Mouse (Mus musculus) lung, embryonic 15.5 days (tissue): Measurements from ENCODE around the gene Ckm. TPM values are rescaled to one million over a fixed set of nuclear protein-coding genes. Genes with fewer than 3 reads are reported as not detected.

ENCODE experiments used
- ATAC-seq: fragments of 200-750 bp; cut with Nextera tagmentation; 2 replicates; pipeline ENCODE4 v1.8.0; 2017; ENCODE audit warnings: moderate number of reproducible peaks, borderline replicate concordance; ENCODE audit not compliant: low FRiP score, low TSS enrichment; ENCODE audit errors: extremely low read depth
- H3K27ac ChIP-seq: fragments of 300-500 bp; sonication (generic); 2 replicates; pipeline ENCODE4 v1.5.1; 2015; ENCODE audit warnings: moderate library complexity, mild to moderate bottlenecking, inconsistent platforms
- H3K27me3 ChIP-seq: fragments of 300-500 bp; sonication (generic); 2 replicates; pipeline ENCODE4 v1.6.1; 2015; ENCODE audit warnings: inconsistent platforms
- H3K36me3 ChIP-seq: fragments of 300-500 bp; sonication (generic); 2 replicates; pipeline ENCODE4 v1.6.1; 2015; ENCODE audit warnings: inconsistent platforms
- H3K4me1 ChIP-seq: fragments of 300-500 bp; sonication (generic); 2 replicates; pipeline ENCODE4 v1.6.1; 2015; ENCODE audit warnings: inconsistent platforms
- H3K4me2 ChIP-seq: fragments of 300-500 bp; sonication (generic); 2 replicates; pipeline ENCODE4 v1.6.1; 2015; ENCODE audit warnings: inconsistent platforms, mild to moderate bottlenecking, moderate library complexity
- H3K4me3 ChIP-seq: fragments of 300-500 bp; sonication (generic); 2 replicates; pipeline ENCODE4 v1.5.1; 2015; ENCODE audit warnings: mild to moderate bottlenecking, inconsistent platforms
- H3K9ac ChIP-seq: fragments of 300-500 bp; sonication (generic); 2 replicates; pipeline ENCODE4 v1.6.1; 2015; ENCODE audit warnings: inconsistent platforms
- H3K9me3 ChIP-seq: fragments of 300-500 bp; sonication (generic); 2 replicates; pipeline ENCODE4 v1.6.1; 2016; ENCODE audit warnings: inconsistent platforms
- WGBS: fragments of 180-500 bp; shearing (Covaris S2); methylation state at CpG from one replicate; pipeline ENCODE4 v1.1.7; 2015; 5-methylcytosine and 5-hydroxymethylcytosine counted together
- polyA plus RNA-seq: library from polyadenylated mRNA; unstranded; fragments of >200 nt; fragmentation: Nextera tagmentation; extraction: Ambion mirVana; gene quantifications from 2 replicates; pipeline ENCODE4 v1.2.1, GENCODE M21; 2015

Gene Ckm
- polyA plus RNA-seq, 1 experiment from 2014 or later, result 53.0 TPM

DNA sequence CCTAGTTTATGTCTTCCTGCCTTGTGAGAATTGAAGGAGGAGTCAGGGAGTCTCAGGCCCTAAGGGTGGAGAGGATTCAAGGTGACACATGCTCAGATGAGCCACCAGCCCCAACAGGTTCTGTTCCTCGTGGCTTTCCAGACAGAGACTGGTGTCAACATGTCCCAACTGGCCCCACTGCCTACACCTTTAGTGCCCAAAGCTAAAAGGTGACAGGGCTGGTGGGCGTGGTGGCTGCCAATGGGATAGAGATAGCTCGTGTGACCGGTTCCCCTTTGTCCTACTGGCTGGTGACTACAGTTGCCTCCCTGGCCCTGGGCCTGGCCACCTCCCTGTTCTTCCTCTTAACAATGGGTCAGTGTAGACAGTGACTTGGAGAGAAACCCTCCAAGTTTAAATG, 39.2 kb upstream of the Ckm start:
- H3K27me3 ChIP-seq, result peaks cover 11% of the 10 kb centered on the region
- peaks cover 18% of the 10 kb centered on the region for H3K4me1 ChIP-seq
- 68% methylated on average over 4 of the region's 4 CpGs for WGBS
- no peak overlapping the region for H3K4me2 ChIP-seq
- H3K36me3 ChIP-seq, result no peaks in the 10 kb centered on the region
- no peak overlapping the region for H3K9ac ChIP-seq
- no peak overlapping the region for H3K4me3 ChIP-seq
- H3K9me3 ChIP-seq, result no peaks in the 10 kb centered on the region
- no peak overlapping the region for H3K27ac ChIP-seq
- ATAC-seq, result no peak

DNA sequence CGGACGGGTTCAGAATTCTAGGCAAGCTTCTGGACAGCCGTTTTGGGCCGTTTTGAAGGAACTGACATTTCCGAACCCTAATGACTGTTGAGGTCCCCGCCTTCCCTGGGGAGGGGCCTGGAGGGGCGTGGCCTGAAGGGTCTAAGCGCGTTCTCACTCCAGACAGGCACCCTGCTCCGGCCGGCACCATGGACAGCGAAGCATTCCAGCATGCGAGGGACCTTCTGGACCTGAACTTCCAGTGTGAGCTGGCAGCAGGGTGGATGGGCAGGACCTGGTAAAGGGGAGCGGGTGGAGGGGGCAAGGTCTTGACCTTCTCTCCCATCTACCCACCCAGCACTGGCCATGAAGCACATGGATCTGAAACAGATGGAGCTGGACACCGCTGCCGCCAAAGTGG, 36.2 kb upstream of the Ckm start:
- Histone ChIP-seq H3K9me3 (no peaks in the 10 kb centered on the region), H3K27me3 (peaks cover 11% of the 10 kb centered on the region), H3K9ac (no peak overlapping the region), H3K4me1 (no peaks in the 10 kb centered on the region), H3K4me3 (no peak overlapping the region), H3K36me3 (no peaks in the 10 kb centered on the region), H3K4me2 (no peak overlapping the region), H3K27ac (no peak overlapping the region)
- ATAC-seq, result no peak
- WGBS, result 14% methylated on average over 16 of the region's 16 CpGs

GRCm38 (mm10) chr7:19369823-19370425, 34.7 kb upstream of the Ckm start:
- H3K4me3 ChIP-seq, result peak overlapping the region; percentile 32
- no peaks in the 10 kb centered on the region for H3K36me3 ChIP-seq
- H3K4me1 ChIP-seq, result no peaks in the 10 kb centered on the region
- ATAC-seq, result 0 out of 2 replicates have a peak, but pooled peaks have one; percentile 38
- H3K27me3 ChIP-seq, result peaks cover 11% of the 10 kb centered on the region
- peak overlapping the region; percentile 75 for H3K4me2 ChIP-seq
- 13% methylated on average over 46 of the region's 46 CpGs for WGBS
- H3K9me3 ChIP-seq, result no peaks in the 10 kb centered on the region
- no peak overlapping the region for H3K27ac ChIP-seq
- peak overlapping the region; percentile 26; the same call in 1 of the 2 replicates for H3K9ac ChIP-seq

DNA sequence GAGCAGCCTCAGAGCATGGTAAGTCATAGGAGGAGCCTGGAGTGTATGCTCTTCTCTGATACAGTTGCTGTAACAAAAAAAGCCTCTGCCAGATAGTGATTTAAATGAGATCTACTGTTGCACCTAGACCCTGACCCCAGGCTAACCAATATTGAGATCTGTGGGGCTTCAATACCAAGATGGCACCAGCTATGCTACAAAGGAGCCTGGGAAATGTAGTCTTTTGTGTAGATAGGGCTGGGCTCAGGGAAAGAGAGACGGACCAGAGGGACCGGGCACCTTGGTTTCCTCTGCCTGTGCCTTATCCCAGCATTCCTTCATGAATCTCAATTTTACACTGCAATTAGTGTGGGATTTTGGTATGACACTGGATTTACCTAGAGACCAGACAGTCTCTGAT, 31.2 kb upstream of the Ckm start:
- Histone ChIP-seq H3K9me3 (no peaks in the 10 kb centered on the region), H3K27me3 (peaks cover 11% of the 10 kb centered on the region), H3K9ac (no peak overlapping the region), H3K4me1 (no peaks in the 10 kb centered on the region), H3K27ac (no peak overlapping the region), H3K4me2 (no peak overlapping the region), H3K4me3 (no peak overlapping the region), H3K36me3 (no peaks in the 10 kb centered on the region)
- no peak for ATAC-seq
- WGBS, result 75% methylated on average over 2 of the region's 2 CpGs

GRCm38 (mm10) chr7:19375368-19375767, 29.2 kb upstream of the Ckm start:
- Histone ChIP-seq H3K4me2 (no peak overlapping the region), H3K27ac (no peak overlapping the region), H3K36me3 (no peaks in the 10 kb centered on the region), H3K27me3 (no peaks in the 10 kb centered on the region), H3K4me1 (no peaks in the 10 kb centered on the region), H3K9ac (no peak overlapping the region), H3K4me3 (no peak overlapping the region), H3K9me3 (no peaks in the 10 kb centered on the region)
- ATAC-seq, result peak; percentile 13; the same call in 1 of the 2 replicates
- 75% methylated on average over 18 of the region's 18 CpGs for WGBS

DNA sequence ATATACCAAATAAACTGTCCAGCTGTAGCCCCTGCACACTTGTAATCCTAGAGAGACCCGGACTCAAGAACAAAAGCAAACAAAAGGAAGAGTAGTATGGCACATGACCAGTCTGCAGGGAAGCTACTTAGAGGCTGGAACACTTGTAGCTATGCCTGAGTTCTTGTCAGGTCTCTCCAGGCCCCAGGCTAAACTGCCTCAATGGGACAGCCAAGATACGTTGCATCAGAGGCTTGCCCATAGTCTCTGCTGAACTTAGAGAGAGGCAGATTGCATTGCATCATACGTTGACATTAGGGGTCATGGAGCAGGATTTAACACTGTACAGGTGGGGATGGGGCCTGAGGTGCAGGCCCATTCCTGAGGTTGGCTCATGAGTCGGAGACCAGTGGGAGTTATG, 28.6 kb upstream of the Ckm start:
- H3K4me2 ChIP-seq, result no peak overlapping the region
- no peak overlapping the region for H3K4me3 ChIP-seq
- H3K27ac ChIP-seq, result no peak overlapping the region
- no peaks in the 10 kb centered on the region for H3K36me3 ChIP-seq
- H3K9ac ChIP-seq, result no peak overlapping the region
- no peaks in the 10 kb centered on the region for H3K4me1 ChIP-seq
- no peak for ATAC-seq
- no peaks in the 10 kb centered on the region for H3K27me3 ChIP-seq
- no peaks in the 10 kb centered on the region for H3K9me3 ChIP-seq
- 69% methylated on average over 4 of the region's 4 CpGs for WGBS

DNA sequence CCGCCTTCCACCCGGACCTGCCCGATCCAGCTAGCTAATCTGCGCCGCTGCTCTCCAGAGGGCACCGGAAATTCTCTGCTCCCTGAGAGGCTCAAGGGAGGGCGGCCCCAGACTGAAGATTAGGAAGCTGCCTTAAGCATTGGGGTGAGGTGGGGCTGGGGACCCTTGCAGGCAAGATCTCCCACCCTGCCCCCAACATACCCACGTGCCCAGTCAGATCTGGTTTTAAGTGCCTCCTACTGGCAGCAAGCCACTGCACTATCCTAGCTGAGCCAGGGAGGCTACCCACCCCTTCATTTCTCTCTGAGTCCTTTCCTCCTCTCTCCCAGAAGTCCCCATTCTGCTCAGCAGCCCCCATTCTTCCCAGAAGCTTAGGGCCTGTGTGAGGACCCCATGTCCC, 26.5 kb upstream of the Ckm start:
- Histone ChIP-seq H3K27me3 (no peaks in the 10 kb centered on the region), H3K4me2 (no peak overlapping the region), H3K4me3 (no peak overlapping the region), H3K4me1 (peaks cover 8% of the 10 kb centered on the region), H3K9ac (no peak overlapping the region), H3K27ac (no peak overlapping the region), H3K36me3 (no peaks in the 10 kb centered on the region), H3K9me3 (no peaks in the 10 kb centered on the region)
- 55% methylated on average over 8 of the region's 8 CpGs for WGBS
- ATAC-seq, result no peak

- Histone ChIP-seq H3K27ac (no peak within 1 kb of the TSS), H3K9me3 (no peaks in the 10 kb centered on the region), H3K4me1 (peaks cover 13% of the 10 kb centered on the region), H3K4me3 (peak within 1 kb of the TSS; percentile 90), H3K27me3 (no peaks in the 10 kb centered on the region), H3K36me3 (peaks cover 21% of the 10 kb centered on the region), H3K9ac (peak within 1 kb of the TSS; percentile 81), H3K4me2 (peak within 1 kb of the TSS; percentile 78)
- 6% methylated on average over 45 of the region's 48 CpGs for WGBS
- ATAC-seq, result peak; percentile 96
These were observed 23.0 kb upstream of the Ckm start, which contains the start of gene Ercc2 for GRCm38 (mm10) chr7:19381377-19382165. TSS of gene Ercc2 (plus strand) at chr7:19382010.

DNA sequence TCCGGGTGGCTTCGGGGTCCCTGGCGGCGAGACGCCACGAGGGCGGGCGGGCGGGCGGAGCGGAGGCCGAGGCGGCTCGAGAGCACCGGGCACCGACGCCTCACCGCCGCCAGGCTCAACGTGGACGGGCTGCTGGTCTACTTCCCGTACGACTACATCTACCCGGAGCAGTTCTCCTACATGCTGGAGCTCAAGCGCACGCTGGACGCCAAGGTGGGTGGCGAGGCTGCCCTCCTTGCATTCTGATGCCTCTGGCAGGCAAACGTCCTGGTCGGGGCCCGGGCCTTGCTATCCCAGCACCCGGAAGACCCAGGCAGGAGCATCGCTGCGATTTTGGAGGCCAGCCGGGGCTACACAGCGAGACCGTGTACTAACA, 22.4 kb upstream of the Ckm start:
- Histone ChIP-seq H3K27ac (no peak overlapping the region), H3K9ac (peak overlapping the region; percentile 81), H3K27me3 (no peaks in the 10 kb centered on the region), H3K9me3 (no peaks in the 10 kb centered on the region), H3K4me2 (peak overlapping the region; percentile 78), H3K36me3 (peaks cover 27% of the 10 kb centered on the region), H3K4me3 (peak overlapping the region; percentile 90), H3K4me1 (peaks cover 13% of the 10 kb centered on the region)
- under 1% methylated on average over 33 of the region's 37 CpGs for WGBS
- peak; percentile 56; the same call in 1 of the 2 replicates for ATAC-seq

GRCm38 (mm10) chr7:19383708-19384107, 20.9 kb upstream of the Ckm start:
- Histone ChIP-seq H3K27ac (no peak overlapping the region), H3K4me2 (peak overlapping the region; percentile 78; the same call in 1 of the 2 replicates), H3K36me3 (peaks cover 39% of the 10 kb centered on the region), H3K4me1 (peaks cover 13% of the 10 kb centered on the region), H3K9me3 (no peaks in the 10 kb centered on the region), H3K9ac (no peak overlapping the region), H3K4me3 (no peak overlapping the region), H3K27me3 (no peaks in the 10 kb centered on the region)
- no peak for ATAC-seq
- 82% methylated on average over 9 of the region's 9 CpGs for WGBS

GRCm38 (mm10) chr7:19388699-19389413, 15.7 kb upstream of the Ckm start:
- H3K27me3 ChIP-seq, result no peaks in the 10 kb centered on the region
- no peak overlapping the region for H3K9ac ChIP-seq
- H3K9me3 ChIP-seq, result no peaks in the 10 kb centered on the region
- H3K4me2 ChIP-seq, result no peak overlapping the region
- H3K4me3 ChIP-seq, result no peak overlapping the region
- ATAC-seq, result no peak
- H3K27ac ChIP-seq, result no peak overlapping the region
- peaks cover 89% of the 10 kb centered on the region for H3K36me3 ChIP-seq
- H3K4me1 ChIP-seq, result no peaks in the 10 kb centered on the region
- 73% methylated on average over 10 of the region's 10 CpGs for WGBS

- H3K9ac ChIP-seq, result no peak overlapping the region
- 0 out of 2 replicates have a peak, but pooled peaks have one; percentile 6 for ATAC-seq
- H3K4me1 ChIP-seq, result no peaks in the 10 kb centered on the region
- peak overlapping the region; percentile 27 for H3K27ac ChIP-seq
- no peak overlapping the region for H3K4me3 ChIP-seq
- H3K9me3 ChIP-seq, result no peaks in the 10 kb centered on the region
- H3K4me2 ChIP-seq, result no peak overlapping the region
- no peaks in the 10 kb centered on the region for H3K27me3 ChIP-seq
- WGBS, result 78% methylated on average over 8 of the region's 8 CpGs
- peaks cover 62% of the 10 kb centered on the region for H3K36me3 ChIP-seq
These were observed 10.1 kb upstream of the Ckm start for GRCm38 (mm10) chr7:19394484-19394883.
